Mouse (Mus musculus): ENCODE results near the gene Strn3. TPM values are rescaled to one million over a fixed set of nuclear protein-coding genes. Genes with fewer than 3 reads are reported as not detected.
"Not testable (repeated sequence)": the region's sequence is repeated elsewhere in the genome, so short reads cannot be mapped to it uniquely, and the experiment has no call there.

Strn3 gene
- polyA plus RNA-seq, 1 experiment from 2014 or later: 63.6 TPM

DNA sequence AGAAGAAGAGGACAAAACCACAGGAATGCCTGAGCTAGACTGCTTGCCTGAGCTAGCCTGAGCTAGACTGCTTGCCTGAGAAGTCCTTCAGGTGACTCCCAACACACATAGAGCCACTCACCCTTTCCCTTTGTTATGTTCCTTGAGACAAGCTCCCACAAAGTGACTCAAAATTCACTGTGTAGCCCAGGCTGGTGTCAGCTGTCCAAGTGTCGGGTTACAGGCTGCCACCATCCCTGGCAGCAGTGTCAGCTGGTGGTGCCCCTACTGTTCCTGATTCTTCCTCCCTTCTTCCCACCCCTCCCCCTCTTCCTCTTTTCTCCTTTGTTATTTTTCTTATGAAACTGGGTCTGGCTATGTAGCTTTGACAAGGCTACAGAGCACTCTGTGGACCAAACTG, 12.2 kb upstream of the Strn3 start:
- no peak for ATAC-seq (ENCODE audit: insufficient number of reproducible peaks, insufficient read depth, low FRiP score, low read depth)
- Histone ChIP-seq H3K9me3 (ENCODE audit: control insufficient read depth, low read depth, low read length) (peaks cover 3% of the 10 kb centered on the region; the same call in 1 of the 2 replicates), H3K9ac (replicated peaks; ENCODE audit: low read depth, low read length) (no peak overlapping the region), H3K27ac (ENCODE audit: low read length) (no peak overlapping the region), H3K4me2 (replicated peaks; ENCODE audit: low read depth, low read length) (no peak overlapping the region), H3K4me3 (ENCODE audit: low read depth, low read length) (no peak overlapping the region), H3K27me3 (ENCODE audit: control insufficient read depth, insufficient read depth, low read length) (no peaks in the 10 kb centered on the region), H3K4me1 (ENCODE audit: control insufficient read depth, insufficient read depth, low read length) (no peaks in the 10 kb centered on the region; the same call in 1 of the 2 replicates), H3K36me3 (ENCODE audit: control insufficient read depth, insufficient read depth, low read length) (no peaks in the 10 kb centered on the region)
- WGBS: 44% methylated on average over 1 of the region's 1 CpGs

DNA sequence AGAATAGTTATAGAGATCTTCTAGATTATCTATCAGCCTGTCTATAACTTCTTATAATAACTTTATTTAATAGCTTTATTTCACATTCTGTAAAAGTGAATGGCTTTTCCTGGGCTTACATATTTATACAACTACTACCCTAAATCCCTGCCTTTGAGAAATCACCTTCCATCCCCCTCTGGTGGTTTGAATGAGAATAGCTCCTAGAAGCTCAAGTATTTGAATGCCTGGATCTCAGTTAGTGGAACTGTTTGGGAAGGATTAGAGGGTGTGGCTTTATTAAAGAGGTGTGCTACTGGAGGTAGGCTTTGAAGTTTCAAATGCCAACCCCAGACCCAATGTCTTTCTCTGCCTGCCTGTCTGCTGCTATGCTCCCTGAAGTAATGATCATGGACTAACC, 10.0 kb upstream of the Strn3 start:
- no peak overlapping the region for H3K4me3 ChIP-seq (ENCODE audit: low read depth, low read length)
- no peaks in the 10 kb centered on the region for H3K4me1 ChIP-seq (ENCODE audit: control insufficient read depth, insufficient read depth, low read length)
- H3K9me3 ChIP-seq (ENCODE audit: control insufficient read depth, low read depth, low read length): peaks cover 3% of the 10 kb centered on the region; the same call in 1 of the 2 replicates
- no peaks in the 10 kb centered on the region for H3K36me3 ChIP-seq (ENCODE audit: control insufficient read depth, insufficient read depth, low read length)
- H3K27me3 ChIP-seq (ENCODE audit: control insufficient read depth, insufficient read depth, low read length): no peaks in the 10 kb centered on the region
- ATAC-seq (ENCODE audit: insufficient number of reproducible peaks, insufficient read depth, low FRiP score, low read depth): no peak
- H3K4me2 ChIP-seq (replicated peaks; ENCODE audit: low read depth, low read length): no peak overlapping the region
- H3K27ac ChIP-seq (ENCODE audit: low read length): no peak overlapping the region
- H3K9ac ChIP-seq (replicated peaks; ENCODE audit: low read depth, low read length): no peak overlapping the region

DNA sequence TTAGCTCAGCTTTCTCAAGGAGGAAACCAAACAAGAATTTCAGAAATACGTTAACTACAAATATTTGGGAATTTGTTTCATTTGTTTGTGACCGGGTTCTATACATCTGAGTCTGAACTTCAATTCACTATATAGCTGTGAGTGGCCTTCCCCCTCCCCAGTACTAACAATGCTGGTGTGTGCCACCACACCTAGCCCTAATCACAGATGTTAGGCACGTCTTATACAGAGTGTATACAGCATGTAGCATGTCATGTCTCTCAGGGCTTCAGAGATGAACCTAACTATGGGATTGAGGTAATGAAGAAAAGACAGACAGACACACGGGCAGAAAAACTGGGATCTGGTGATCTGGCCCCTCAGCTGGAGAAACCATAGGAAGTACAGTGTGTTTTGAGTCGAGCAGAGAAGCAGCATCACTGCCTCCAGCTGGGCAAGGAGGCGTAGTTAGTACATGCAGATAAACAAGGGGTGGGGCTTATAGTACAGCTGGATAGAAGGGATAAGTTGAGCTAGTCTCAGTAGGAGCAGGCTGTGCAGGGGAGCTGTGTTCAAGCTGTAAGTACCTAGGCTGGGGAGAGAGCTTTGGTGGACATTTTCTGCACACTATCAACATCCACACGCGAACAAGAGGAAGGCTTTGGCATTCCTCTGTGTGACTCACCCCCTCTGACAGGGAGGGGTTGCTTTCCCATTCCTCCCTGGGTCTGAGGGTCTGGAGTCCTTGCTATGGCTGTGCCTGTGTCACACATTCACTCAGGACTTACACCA, 8.1 kb upstream of the Strn3 start:
- Histone ChIP-seq H3K9ac (replicated peaks; ENCODE audit: low read depth, low read length) (no peak overlapping the region), H3K9me3 (ENCODE audit: control insufficient read depth, low read depth, low read length) (peaks cover 3% of the 10 kb centered on the region; the same call in 1 of the 2 replicates), H3K27ac (ENCODE audit: low read length) (no peak overlapping the region), H3K27me3 (ENCODE audit: control insufficient read depth, insufficient read depth, low read length) (no peaks in the 10 kb centered on the region), H3K36me3 (ENCODE audit: control insufficient read depth, insufficient read depth, low read length) (no peaks in the 10 kb centered on the region), H3K4me3 (ENCODE audit: low read depth, low read length) (no peak overlapping the region), H3K4me1 (ENCODE audit: control insufficient read depth, insufficient read depth, low read length) (no peaks in the 10 kb centered on the region), H3K4me2 (replicated peaks; ENCODE audit: low read depth, low read length) (no peak overlapping the region)
- peak; percentile 88; the same call in 1 of the 2 replicates for ATAC-seq (ENCODE audit: insufficient number of reproducible peaks, insufficient read depth, low FRiP score, low read depth)
- whole genome bisulfite sequencing: 48% methylated on average over 8 of the region's 8 CpGs

DNA sequence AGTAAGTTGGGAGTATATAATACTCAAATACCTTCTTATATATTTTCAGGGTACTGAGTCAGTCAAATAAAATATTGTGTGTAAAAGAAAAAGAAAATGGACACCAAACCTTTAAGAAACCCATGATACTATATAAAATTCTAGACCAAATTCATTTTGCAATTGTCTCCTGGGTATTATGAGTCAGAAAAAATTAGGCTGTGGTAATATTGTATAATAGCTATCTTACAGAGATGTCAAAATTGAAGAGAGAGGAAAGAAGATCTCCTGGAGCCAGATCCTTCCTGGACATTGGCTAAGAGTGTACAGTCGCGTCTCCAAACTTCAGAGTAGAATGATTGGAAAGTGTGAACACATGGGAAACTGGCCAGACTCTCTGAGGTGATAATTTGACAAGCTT, 4.5 kb upstream of the Strn3 start:
- H3K4me3 ChIP-seq (ENCODE audit: low read depth, low read length): no peak overlapping the region
- no peak for ATAC-seq (ENCODE audit: insufficient number of reproducible peaks, insufficient read depth, low FRiP score, low read depth)
- peaks cover 5% of the 10 kb centered on the region; the same call in 1 of the 2 replicates for H3K4me1 ChIP-seq (ENCODE audit: control insufficient read depth, insufficient read depth, low read length)
- no peak overlapping the region for H3K4me2 ChIP-seq (replicated peaks; ENCODE audit: low read depth, low read length)
- no peaks in the 10 kb centered on the region for H3K36me3 ChIP-seq (ENCODE audit: control insufficient read depth, insufficient read depth, low read length)
- H3K9ac ChIP-seq (replicated peaks; ENCODE audit: low read depth, low read length): no peak overlapping the region
- WGBS: 94% methylated on average over 2 of the region's 2 CpGs
- H3K27ac ChIP-seq (ENCODE audit: low read length): no peak overlapping the region
- H3K9me3 ChIP-seq (ENCODE audit: control insufficient read depth, low read depth, low read length): no peaks in the 10 kb centered on the region
- H3K27me3 ChIP-seq (ENCODE audit: control insufficient read depth, insufficient read depth, low read length): no peaks in the 10 kb centered on the region

DNA sequence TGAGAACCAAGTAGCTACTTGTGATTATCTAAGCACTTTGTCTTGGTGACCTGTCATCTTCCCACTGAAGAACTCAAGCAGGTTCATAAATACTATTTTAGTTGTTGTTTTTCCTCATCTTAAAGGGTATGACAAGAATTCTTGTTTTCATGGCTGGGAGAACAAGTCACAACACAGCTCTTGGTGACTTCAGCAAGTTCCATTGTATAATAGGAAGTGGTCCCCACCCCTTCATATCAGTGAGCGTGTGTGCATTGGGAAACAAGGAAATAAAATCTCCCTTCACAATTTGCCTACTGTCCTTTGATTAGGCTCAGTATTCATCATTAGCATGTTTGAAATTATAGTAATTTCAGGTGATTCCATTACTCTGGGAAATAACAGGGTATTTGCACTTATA, 3.3 kb upstream of the Strn3 start:
- Histone ChIP-seq H3K27ac (ENCODE audit: low read length) (no peak overlapping the region), H3K9me3 (ENCODE audit: control insufficient read depth, low read depth, low read length) (no peaks in the 10 kb centered on the region), H3K4me1 (ENCODE audit: control insufficient read depth, insufficient read depth, low read length) (peaks cover 5% of the 10 kb centered on the region; the same call in 1 of the 2 replicates), H3K4me3 (ENCODE audit: low read depth, low read length) (no peak overlapping the region), H3K9ac (replicated peaks; ENCODE audit: low read depth, low read length) (no peak overlapping the region), H3K27me3 (ENCODE audit: control insufficient read depth, insufficient read depth, low read length) (no peaks in the 10 kb centered on the region), H3K4me2 (replicated peaks; ENCODE audit: low read depth, low read length) (no peak overlapping the region), H3K36me3 (ENCODE audit: control insufficient read depth, insufficient read depth, low read length) (no peaks in the 10 kb centered on the region)
- no peak for ATAC-seq (ENCODE audit: insufficient number of reproducible peaks, insufficient read depth, low FRiP score, low read depth)
- 68% methylated on average over 1 of the region's 1 CpGs for WGBS

DNA sequence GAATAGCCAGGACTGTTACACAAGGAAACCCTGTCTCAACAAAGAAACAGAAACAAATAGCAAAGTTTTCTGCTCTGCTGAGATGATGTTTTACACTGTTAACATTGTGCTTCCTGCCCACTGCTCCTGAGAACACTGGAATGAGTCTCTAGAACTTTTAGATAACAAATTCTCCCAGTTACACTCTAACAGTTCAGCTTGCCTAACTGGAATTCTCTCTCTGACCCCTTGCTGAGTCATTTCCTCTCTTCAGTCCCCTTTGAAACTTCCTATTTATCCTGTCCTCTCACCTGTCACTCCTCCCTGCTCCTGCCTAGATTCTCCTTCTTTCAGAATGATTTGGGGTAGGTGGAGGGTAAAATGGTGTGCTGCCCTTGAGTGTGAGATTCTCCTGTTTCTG, 2.4 kb upstream of the Strn3 start:
- Histone ChIP-seq H3K36me3 (ENCODE audit: control insufficient read depth, insufficient read depth, low read length) (no peaks in the 10 kb centered on the region), H3K4me2 (replicated peaks; ENCODE audit: low read depth, low read length) (no peak overlapping the region), H3K9me3 (ENCODE audit: control insufficient read depth, low read depth, low read length) (no peaks in the 10 kb centered on the region), H3K27me3 (ENCODE audit: control insufficient read depth, insufficient read depth, low read length) (no peaks in the 10 kb centered on the region), H3K4me3 (ENCODE audit: low read depth, low read length) (no peak overlapping the region), H3K27ac (ENCODE audit: low read length) (peak overlapping the region; percentile 52; the same call in 1 of the 2 replicates), H3K4me1 (ENCODE audit: control insufficient read depth, insufficient read depth, low read length) (peaks cover 8% of the 10 kb centered on the region), H3K9ac (replicated peaks; ENCODE audit: low read depth, low read length) (no peak overlapping the region)
- ATAC-seq (ENCODE audit: insufficient number of reproducible peaks, insufficient read depth, low FRiP score, low read depth): no peak

DNA sequence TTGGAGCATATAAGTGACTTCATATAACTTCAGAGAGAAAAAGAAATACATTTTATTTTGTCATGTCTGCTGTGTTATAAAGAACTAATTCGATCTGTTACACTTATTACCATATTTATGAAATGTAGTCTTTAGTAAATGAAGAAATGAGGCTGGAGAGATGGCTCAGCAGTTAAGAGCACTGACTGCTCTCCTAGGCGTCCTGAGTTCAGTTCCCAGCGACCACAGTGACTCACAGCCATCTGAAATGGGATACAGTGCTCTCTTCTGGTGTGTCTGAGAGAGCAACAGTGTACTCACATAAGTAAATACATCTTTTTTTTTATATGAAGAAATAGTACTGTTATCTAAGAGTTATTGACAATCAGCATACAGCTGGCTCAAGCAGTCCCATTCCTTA, 1.7 kb upstream of the Strn3 start:
- Histone ChIP-seq H3K9ac (replicated peaks; ENCODE audit: low read depth, low read length) (no peak overlapping the region), H3K9me3 (ENCODE audit: control insufficient read depth, low read depth, low read length) (no peaks in the 10 kb centered on the region), H3K4me3 (ENCODE audit: low read depth, low read length) (no peak overlapping the region), H3K4me2 (replicated peaks; ENCODE audit: low read depth, low read length) (no peak overlapping the region), H3K27me3 (ENCODE audit: control insufficient read depth, insufficient read depth, low read length) (no peaks in the 10 kb centered on the region), H3K36me3 (ENCODE audit: control insufficient read depth, insufficient read depth, low read length) (no peaks in the 10 kb centered on the region), H3K27ac (ENCODE audit: low read length) (peak overlapping the region; percentile 33; the same call in 1 of the 2 replicates), H3K4me1 (ENCODE audit: control insufficient read depth, insufficient read depth, low read length) (peaks cover 11% of the 10 kb centered on the region)
- no peak for ATAC-seq (ENCODE audit: insufficient number of reproducible peaks, insufficient read depth, low FRiP score, low read depth)
- WGBS: 80% methylated on average over 3 of the region's 3 CpGs

- ATAC-seq (ENCODE audit: insufficient number of reproducible peaks, insufficient read depth, low FRiP score, low read depth); H3K9me3 ChIP-seq (ENCODE audit: control insufficient read depth, low read depth, low read length); H3K36me3 ChIP-seq (ENCODE audit: control insufficient read depth, insufficient read depth, low read length); H3K9ac ChIP-seq (replicated peaks; ENCODE audit: low read depth, low read length); H3K27me3 ChIP-seq (ENCODE audit: control insufficient read depth, insufficient read depth, low read length): not testable (repeated sequence)
- Histone ChIP-seq H3K4me2 (replicated peaks; ENCODE audit: low read depth, low read length) (peak overlapping the region; percentile 31), H3K27ac (ENCODE audit: low read length) (0 out of 2 replicates have a peak overlapping the region, but pooled peaks have one; percentile 33), H3K4me1 (ENCODE audit: control insufficient read depth, insufficient read depth, low read length) (peaks cover 13% of the 10 kb centered on the region), H3K4me3 (ENCODE audit: low read depth, low read length) (peak overlapping the region; percentile 96; the same call in 1 of the 2 replicates)
- WGBS: 75% methylated on average over 10 of the region's 10 CpGs
Observed at GRCm38 (mm10) chr12:51692870-51693269, 1.2 kb upstream of the Strn3 start.
